Mouse (Mus musculus): ENCODE measurements around the gene Deaf1.

Deaf1 gene

DNA sequence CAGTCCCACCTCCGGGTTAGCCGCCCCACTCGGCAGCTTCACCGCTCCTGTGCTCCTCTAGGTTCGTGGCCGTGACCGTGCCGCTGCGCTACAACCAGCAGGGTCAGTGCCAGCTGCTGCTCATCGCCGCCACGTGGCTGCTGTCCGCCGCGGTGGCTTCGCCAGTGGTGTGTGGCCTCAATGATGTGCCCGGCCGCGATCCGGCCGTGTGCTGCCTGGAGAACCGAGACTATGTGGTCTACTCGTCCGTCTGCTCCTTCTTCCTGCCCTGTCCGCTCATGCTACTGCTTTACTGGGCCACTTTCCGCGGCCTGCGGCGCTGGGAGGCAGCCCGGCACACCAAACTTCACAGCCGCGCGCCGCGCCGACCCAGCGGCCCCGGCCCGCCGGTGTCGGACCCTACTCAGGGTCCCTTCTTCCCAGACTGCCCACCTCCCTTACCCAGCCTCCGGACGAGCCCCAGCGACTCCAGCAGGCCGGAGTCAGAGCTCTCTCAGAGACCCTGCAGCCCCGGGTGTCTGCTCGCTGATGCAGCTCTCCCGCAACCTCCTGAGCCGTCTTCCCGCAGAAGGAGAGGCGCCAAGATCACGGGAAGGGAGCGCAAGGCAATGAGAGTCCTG is 33.5 kb downstream of the Deaf1 start:
- no peaks in the 10 kb centered on the region; the same call in 1 of the 2 replicates for H3K27me3 ChIP-seq (ENCODE audit: control insufficient read depth, insufficient read depth, low read length, poor library complexity, severe bottlenecking)
- no peaks in the 10 kb centered on the region for H3K36me3 ChIP-seq (ENCODE audit: control insufficient read depth, insufficient read depth, low read length, poor library complexity, severe bottlenecking)
- no peak for DNase-seq (ENCODE audit: low read depth, low spot score)

DNA sequence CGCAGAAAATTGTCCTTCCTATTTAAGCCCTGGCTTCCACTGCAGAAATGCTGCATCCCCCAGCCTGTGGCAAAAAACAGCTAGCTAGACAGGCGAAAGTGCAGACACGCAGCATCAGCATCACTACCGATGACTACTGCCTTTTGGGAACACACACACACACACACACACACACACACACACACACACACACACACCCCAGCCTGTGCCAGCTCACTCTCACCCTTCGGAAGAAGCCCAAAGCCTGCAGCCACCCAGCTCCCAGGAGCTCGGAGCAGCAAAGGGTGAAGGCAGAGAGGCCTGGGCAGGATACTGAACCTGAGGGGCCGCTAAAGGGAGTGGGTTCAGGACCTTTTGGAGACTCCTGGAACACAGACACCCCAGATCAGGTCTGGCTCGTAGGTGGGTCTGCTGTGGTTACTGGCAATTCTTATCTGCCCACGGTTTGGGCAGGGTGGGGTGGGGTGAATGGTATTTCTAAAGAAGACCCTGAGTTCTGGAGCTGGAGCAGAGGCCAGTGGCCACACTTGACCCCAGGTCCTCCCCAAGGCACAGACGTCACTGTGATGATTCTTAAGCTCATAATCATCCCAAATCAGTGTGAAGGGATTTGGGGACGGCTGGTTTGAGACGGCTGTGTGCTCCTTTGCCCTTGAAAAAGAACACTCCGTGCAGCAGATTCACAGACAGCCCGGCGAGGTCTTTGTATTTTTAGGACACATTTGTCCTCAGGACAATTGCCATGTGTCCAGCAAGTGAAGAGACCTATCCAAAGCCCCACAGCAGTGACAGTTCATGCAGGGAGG is 34.7 kb downstream of the Deaf1 start:
- no peak for DNase-seq (ENCODE audit: low read depth, low spot score)
- Histone ChIP-seq H3K36me3 (ENCODE audit: control insufficient read depth, insufficient read depth, low read length, poor library complexity, severe bottlenecking) (no peaks in the 10 kb centered on the region), H3K27me3 (ENCODE audit: control insufficient read depth, insufficient read depth, low read length, poor library complexity, severe bottlenecking) (no peaks in the 10 kb centered on the region; the same call in 1 of the 2 replicates)

DNA sequence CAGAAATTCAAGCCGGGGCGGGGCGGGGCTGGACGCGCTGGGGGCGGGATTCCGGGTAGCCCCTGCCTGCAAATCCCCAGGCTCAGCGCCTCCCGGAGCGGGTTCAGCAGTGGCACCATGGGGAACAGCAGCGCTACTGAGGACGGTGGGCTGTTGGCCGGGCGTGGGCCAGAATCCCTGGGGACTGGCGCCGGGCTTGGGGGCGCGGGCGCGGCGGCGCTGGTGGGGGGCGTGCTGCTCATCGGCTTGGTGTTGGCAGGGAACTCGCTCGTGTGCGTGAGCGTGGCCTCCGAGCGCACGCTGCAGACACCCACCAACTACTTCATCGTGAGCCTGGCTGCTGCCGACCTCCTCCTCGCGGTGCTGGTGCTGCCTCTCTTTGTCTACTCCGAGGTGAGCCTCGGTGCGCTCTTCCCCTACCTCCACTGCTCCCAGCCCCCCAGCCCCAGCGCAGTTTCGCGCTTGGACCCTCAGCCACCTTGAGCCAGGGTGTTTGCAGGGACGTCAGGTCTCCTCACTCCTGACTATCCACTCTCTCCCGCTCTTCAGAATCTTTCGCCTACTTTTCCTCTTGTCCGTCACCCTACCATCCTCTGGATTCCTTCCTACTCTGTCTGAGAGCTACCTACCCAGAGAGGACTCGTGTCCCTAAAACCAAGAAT is 35.4 kb downstream of the Deaf1 start, which contains the start of gene Drd4:
TSS of gene Drd4 (plus strand) at position 86 of the 662 bp plus-strand sequence.
- H3K27me3 ChIP-seq (ENCODE audit: control insufficient read depth, insufficient read depth, low read length, poor library complexity, severe bottlenecking): no peaks in the 10 kb centered on the region; the same call in 1 of the 2 replicates
- no peak for DNase-seq (ENCODE audit: low read depth, low spot score)
- no peaks in the 10 kb centered on the region for H3K36me3 ChIP-seq (ENCODE audit: control insufficient read depth, insufficient read depth, low read length, poor library complexity, severe bottlenecking)

DNA sequence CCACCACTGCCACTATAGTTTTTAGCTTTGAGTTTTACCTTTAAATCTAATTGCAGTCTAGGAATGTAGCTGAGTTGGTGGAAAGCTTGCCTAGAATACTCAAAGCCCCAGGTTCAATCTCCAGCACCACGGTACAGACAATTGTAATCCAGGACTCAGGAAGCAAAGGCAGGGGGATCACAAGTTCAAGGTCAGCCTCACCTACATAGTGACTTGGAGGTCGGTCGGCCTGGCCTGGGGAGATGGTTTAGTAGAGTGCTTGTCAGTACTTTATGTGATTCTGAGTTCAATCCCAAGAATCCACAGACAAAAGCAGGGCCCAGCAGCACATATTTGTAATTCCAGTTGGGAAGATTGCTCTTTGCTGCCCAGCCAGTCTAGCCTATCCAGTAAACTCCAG is 39.4 kb downstream of the Deaf1 start:
- no peaks in the 10 kb centered on the region for H3K36me3 ChIP-seq (ENCODE audit: control insufficient read depth, insufficient read depth, low read length, poor library complexity, severe bottlenecking)
- DNase-seq (ENCODE audit: low read depth, low spot score): no peak
- H3K27me3 ChIP-seq (ENCODE audit: control insufficient read depth, insufficient read depth, low read length, poor library complexity, severe bottlenecking): no peaks in the 10 kb centered on the region; the same call in 1 of the 2 replicates

DNA sequence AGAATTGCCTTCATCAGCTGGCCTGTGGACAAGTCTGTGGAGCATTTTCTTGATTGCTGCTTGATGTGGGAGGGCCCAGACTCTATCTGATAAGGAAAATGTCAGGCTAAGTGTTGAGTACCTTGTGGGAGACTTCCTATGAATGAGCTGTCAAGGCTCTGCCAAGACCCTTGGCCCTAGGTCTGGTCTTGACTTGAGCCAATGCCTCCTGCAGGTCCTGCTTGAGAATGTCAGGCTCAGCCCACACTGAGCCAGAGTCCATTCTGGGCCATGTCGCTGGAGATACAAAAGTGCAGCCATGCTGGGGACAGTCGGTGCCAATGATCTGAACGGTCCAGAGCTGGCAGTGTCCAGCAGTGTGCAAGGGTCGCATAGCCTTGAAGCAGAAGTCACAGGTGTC is 44.7 kb downstream of the Deaf1 start:
- Histone ChIP-seq H3K36me3 (ENCODE audit: control insufficient read depth, insufficient read depth, low read length, poor library complexity, severe bottlenecking) (no peaks in the 10 kb centered on the region), H3K27me3 (ENCODE audit: control insufficient read depth, insufficient read depth, low read length, poor library complexity, severe bottlenecking) (no peaks in the 10 kb centered on the region)
- no peak for DNase-seq (ENCODE audit: low read depth, low spot score)

DNA sequence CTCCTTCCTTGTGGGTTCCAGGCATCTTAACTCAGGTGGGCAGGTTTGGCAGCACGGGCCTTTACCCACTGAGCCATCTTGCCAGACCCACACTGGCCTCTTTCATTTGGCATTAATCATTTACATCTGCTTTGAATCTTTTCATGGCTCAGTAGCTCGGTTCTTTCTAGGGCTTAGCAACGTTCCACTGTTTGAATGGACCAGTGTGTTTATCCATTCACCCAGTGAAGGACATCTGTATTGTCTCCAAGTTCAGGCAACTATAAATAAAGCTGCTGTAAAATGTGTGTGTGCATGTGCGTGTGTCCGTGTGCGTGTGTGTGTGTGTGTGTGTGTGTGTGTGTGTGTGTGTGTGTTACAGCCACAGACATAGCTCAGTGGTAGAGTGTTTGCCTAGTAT is 46.0 kb downstream of the Deaf1 start:
- DNase-seq (ENCODE audit: low read depth, low spot score): no peak
- Histone ChIP-seq H3K36me3 (ENCODE audit: control insufficient read depth, insufficient read depth, low read length, poor library complexity, severe bottlenecking) (no peaks in the 10 kb centered on the region), H3K27me3 (ENCODE audit: control insufficient read depth, insufficient read depth, low read length, poor library complexity, severe bottlenecking) (no peaks in the 10 kb centered on the region)

DNA sequence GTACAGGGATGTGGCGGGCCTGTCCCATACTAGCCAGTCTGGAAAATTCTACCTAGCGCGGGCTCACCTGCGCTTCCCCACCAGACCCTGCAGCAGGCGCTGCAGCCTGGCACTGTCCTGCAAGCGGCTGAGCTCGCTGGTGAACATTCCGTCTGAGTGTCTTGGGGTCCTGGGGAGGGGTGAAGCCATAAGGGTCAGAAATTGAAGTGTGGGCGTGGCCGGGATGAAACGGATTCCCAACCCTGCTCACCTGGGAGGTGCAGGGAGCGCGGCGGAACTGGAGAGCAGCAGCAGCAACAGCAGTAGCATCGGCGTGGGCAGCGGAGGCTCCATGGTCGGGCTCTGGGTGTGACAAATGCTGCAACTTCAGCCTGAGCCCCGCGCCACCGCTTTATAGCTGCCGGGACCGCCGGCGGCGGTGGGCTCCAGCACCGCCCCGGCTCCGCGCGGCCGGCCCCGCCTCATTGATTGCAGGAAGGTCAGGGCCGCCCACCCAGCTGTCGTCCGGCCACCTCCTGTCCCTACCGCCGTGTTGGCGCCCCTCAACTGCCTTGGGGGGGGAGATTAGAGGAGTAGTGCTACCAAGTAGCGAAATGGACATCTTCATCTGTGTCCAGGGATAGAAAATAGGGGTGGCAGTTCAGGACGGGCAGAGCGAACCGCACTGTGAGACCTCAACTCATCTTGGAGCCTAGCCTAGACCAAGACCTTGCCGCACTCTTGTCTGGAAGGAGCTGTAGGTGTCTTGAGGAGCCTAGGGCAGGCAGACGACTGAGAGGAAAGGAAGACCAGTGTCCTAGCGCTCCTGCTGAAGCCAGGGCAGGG is 48.5 kb downstream of the Deaf1 start, which contains the start of gene Sct:
TSS of gene Sct (minus strand) at position 368 of the 825 bp plus-strand sequence.
- peak; percentile 31 for DNase-seq (ENCODE audit: low read depth, low spot score)
- H3K27me3 ChIP-seq (ENCODE audit: control insufficient read depth, insufficient read depth, low read length, poor library complexity, severe bottlenecking): no peaks in the 10 kb centered on the region

DNA sequence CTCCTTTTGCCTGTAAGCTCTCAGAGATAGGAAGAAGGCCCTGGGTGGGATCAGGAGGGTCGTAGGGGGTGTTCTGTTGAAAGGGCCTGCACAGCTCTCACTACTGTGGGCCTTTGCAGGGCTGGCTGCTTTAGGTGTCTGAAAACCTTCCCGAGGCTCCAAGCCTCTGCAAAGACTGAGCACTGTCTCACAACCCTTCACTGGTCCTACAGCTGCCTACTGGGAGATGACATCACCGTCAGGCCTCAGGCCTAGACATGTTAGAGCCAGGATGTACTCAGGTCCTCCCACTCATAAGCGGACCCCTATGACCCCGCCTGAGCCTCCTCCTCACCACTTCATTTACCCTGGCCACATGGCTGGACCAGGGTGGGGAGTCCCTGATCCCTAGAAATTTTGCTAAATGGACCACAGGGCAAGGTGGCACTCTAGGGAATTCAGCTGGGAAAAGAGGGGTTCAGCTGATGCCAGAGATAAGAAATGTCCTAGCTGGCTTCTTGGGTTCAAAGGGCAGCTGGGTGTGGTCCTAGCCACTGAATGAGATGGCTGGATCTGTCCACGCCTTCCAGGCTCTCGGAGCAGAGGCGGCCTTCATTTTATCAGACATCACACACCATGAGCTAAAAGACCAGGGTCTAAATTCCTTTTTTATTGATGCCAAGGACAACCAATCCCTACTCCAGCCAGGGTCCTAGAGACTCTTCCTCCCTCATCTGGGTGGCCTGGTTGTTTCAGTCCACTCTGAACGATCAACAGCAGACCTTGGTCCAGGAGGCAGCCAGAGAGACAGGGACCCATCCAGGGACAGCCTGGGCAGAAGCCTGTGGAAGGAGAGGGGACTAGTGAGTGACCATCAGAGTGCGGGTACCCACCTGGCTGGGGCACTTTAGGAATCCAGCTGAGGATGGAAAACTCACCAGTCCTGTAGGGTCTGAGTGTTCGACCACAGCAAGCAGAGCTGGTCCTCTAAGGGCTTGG is 49.5 kb downstream of the Deaf1 start:
- Histone ChIP-seq H3K27me3 (ENCODE audit: control insufficient read depth, insufficient read depth, low read length, poor library complexity, severe bottlenecking) (no peaks in the 10 kb centered on the region), H3K36me3 (ENCODE audit: control insufficient read depth, insufficient read depth, low read length, poor library complexity, severe bottlenecking) (no peaks in the 10 kb centered on the region)
- no peak for DNase-seq (ENCODE audit: low read depth, low spot score)

More for the DNA sequence above, 48.5 kb downstream of the Deaf1 start, which contains the start of gene Sct:
- H3K36me3 ChIP-seq (ENCODE audit: control insufficient read depth, insufficient read depth, low read length, poor library complexity, severe bottlenecking): no peaks in the 10 kb centered on the region

DNA sequence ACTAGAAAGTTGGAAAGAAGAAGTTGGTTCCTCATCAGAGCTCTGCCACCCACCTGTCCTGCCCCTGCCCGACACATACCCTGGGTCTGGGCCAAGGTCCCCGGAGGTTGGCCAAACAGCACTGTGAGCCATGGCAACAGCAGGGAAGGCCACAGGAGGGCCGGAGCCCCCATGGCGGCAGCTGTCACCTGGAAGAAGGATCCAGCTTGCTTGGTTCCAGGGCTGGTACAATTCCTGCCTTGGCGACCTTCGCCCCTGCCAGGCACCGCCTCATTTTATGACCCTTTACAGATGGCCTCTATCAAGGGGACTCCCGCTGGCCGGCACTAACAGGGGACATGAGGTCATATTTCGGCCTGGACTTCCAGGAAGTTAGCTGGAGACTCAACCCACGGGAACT is 50.9 kb downstream of the Deaf1 start, which contains the start of gene Cdhr5:
TSS of gene Cdhr5 (minus strand) at position 241 of the 400 bp plus-strand sequence.
- Histone ChIP-seq H3K27me3 (ENCODE audit: control insufficient read depth, insufficient read depth, low read length, poor library complexity, severe bottlenecking) (no peaks in the 10 kb centered on the region), H3K36me3 (ENCODE audit: control insufficient read depth, insufficient read depth, low read length, poor library complexity, severe bottlenecking) (no peaks in the 10 kb centered on the region)
- peak; percentile 69 for DNase-seq (ENCODE audit: low read depth, low spot score)

DNA sequence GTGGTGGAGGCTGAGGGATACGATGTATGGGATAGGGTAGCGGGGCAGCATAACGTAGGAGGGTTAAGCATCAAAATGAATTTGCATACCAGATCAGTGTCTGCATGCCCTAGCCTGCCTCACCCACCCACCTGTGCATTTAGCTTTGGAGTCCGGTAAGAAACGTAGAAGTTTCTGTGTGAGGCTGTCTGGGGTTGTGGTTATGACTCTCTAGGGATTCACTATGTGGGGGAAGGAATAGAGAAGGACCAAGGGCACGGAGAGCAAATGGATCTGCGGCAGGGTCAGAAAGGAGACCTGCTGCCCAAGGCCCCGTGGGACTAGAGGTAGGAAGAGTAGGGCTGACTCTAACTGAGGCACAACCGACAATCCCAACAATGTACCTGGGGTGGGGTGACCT is 52.1 kb downstream of the Deaf1 start:
- DNase-seq (ENCODE audit: low read depth, low spot score): peak; percentile 38
- Histone ChIP-seq H3K36me3 (ENCODE audit: control insufficient read depth, insufficient read depth, low read length, poor library complexity, severe bottlenecking) (no peaks in the 10 kb centered on the region), H3K27me3 (ENCODE audit: control insufficient read depth, insufficient read depth, low read length, poor library complexity, severe bottlenecking) (no peaks in the 10 kb centered on the region)

DNA sequence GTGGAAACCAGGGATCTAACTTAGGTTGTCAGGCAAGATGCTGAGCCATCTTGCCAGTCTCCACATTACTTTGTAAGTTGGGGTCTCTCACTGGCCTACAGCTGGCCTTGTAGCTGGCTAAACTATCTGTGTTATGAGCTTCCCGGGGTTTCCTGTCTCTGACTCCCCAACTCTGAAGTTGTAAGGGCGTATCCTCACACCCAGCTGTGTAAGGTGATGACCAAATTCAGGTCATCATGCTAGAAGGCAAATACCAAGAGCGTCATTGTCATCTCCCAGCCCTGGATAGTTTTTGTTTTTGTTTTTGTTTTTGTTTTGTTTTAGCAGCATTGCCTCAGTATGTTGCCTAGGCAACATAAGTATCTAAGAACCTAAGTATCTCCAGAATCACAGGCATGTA is 56.9 kb downstream of the Deaf1 start:
- H3K27me3 ChIP-seq (ENCODE audit: control insufficient read depth, insufficient read depth, low read length, poor library complexity, severe bottlenecking): no peaks in the 10 kb centered on the region
- no peak for DNase-seq (ENCODE audit: low read depth, low spot score)
- no peaks in the 10 kb centered on the region for H3K36me3 ChIP-seq (ENCODE audit: control insufficient read depth, insufficient read depth, low read length, poor library complexity, severe bottlenecking)

DNA sequence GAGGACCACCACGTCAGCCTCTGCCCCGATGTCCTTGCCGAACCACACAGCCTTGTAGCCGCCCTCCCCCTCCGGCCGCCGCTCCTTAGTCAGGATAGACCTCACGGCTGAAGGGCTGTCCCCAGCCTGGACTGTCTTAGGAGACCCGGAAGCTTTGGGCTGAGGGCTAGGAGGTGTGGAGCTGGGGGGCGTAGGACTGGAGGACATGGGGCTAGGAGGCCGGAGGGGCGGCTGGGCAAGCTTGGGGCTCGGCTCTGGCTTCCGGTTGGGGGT is 58.3 kb downstream of the Deaf1 start:
- H3K27me3 ChIP-seq (ENCODE audit: control insufficient read depth, insufficient read depth, low read length, poor library complexity, severe bottlenecking): no peaks in the 10 kb centered on the region
- no peaks in the 10 kb centered on the region for H3K36me3 ChIP-seq (ENCODE audit: control insufficient read depth, insufficient read depth, low read length, poor library complexity, severe bottlenecking)
- no peak for DNase-seq (ENCODE audit: low read depth, low spot score)

DNA sequence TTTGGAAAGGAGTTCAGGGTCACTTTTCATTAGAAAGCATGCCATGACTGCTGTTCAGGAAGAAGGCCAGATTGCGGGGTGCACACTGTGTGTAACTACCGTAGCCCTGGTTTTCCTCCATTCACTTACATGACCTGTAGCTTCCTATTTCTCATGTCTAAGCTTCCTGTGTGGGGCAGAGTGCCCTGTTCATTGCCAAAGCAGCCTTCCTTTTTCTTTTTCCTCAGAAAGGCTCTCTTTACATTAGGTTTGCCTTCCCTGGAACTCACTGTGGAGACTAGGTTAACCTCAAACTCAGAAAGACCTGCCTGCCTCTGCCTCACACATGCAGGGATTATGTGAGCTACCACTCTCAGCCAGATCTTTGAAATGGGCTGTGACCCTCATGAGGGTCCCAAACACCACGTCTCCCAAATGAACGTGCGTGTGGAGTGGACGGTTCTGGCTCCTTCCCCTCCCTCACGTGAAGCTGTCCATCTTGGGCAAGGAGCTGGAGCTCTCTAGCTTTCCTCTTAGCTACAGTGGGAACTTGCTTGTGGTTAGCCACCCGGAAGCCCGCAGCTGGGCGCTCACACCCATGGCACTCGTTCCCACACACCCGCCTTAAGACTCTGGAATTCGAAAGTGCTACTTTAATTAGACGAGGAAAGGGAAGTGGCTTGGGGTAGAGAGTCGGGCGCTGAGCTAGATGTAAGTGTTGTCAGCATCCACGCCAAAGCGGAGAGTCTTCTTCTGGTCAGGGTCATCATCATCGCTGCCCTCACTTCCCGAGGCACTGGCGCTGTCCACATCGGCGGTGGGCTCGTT is 58.8 kb downstream of the Deaf1 start:
- H3K36me3 ChIP-seq (ENCODE audit: control insufficient read depth, insufficient read depth, low read length, poor library complexity, severe bottlenecking): no peaks in the 10 kb centered on the region
- peak; percentile 41 for DNase-seq (ENCODE audit: low read depth, low spot score)

More for the DNA sequence above, 58.8 kb downstream of the Deaf1 start:
- H3K27me3 ChIP-seq (ENCODE audit: control insufficient read depth, insufficient read depth, low read length, poor library complexity, severe bottlenecking): no peaks in the 10 kb centered on the region

Measured in splenic B cell, adult 2 months (primary cell).